Comparison of ENCODE assay signal across 8 mouse cellular contexts in the genomic region with DNA sequence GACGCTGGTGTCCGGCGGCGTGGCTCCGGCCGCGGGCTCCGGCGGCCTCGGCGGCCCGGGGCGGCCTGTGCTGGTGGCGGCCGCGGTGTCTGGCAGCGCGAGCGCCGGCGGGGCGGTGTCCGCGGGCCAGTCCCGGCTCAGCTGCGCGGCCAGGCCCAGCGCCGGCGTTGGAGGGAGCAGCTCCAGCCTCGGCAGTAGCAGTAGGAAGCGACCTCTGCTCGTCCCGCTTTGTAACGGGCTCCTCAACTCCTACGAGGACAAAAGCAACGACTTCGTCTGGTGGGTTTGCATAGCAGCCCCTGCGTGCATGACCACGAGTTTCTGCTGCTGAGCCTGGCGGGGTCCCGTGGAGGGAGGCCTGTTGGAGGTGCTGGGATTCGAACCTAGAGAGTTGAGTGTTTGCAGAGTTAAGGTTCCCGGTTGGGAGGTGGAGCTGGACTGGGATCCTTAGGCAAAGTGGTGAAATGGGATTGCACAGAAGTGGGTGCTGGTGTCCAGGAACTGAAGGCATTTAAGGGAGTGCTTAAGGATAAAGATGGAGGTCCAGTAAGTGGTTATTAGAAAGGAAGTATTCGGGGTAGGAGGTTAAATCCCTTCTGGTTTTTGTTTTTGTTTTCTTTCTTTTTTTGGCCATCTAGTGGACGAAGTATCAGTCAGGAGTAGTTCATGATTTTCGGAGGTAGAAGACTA. TPM values are rescaled to one million over a fixed set of nuclear protein-coding genes. Genes with fewer than 3 reads are reported as not detected.
DNase-seq lines count a peak whose midpoint lies in the region; ATAC-seq lines count a peak whose summit lies in the region.
"Not testable (repeated sequence)": the region's sequence is repeated elsewhere in the genome, so short reads cannot be mapped to it uniquely, and the experiment has no call there.

No protein-coding gene starts in this region.

- H3K9me3 ChIP-seq in forebrain, embryonic 16.5 days (ENCODE audit: control insufficient read depth, low read length); hindbrain, embryonic 13.5 days: not testable (repeated sequence)

- H3K4me1 ChIP-seq in forebrain, embryonic 16.5 days (replicated peaks; ENCODE audit: control insufficient read depth, insufficient read depth, low read length) = peaks cover 17% of the 10 kb centered on the region
- H3K4me1 ChIP-seq in hindbrain, embryonic 13.5 days (replicated peaks) = peaks cover 33% of the 10 kb centered on the region

- peak; percentile 64 for ATAC-seq in forebrain, embryonic 16.5 days
- ATAC-seq in hindbrain, embryonic 13.5 days (ENCODE audit: low FRiP score) = peak; percentile 66

- H3K9ac ChIP-seq in forebrain, embryonic 16.5 days (replicated peaks; ENCODE audit: low read depth, low read length) = peak overlapping the region; percentile 65
- peak overlapping the region; percentile 81 for H3K9ac ChIP-seq in hindbrain, embryonic 13.5 days

- 0% methylated on average over 23 of the region's 47 CpGs for WGBS in forebrain, embryonic 16.5 days
- WGBS in hindbrain, embryonic 13.5 days = under 1% methylated on average over 22 of the region's 47 CpGs

- peak overlapping the region; percentile 86 for H3K4me2 ChIP-seq in forebrain, embryonic 16.5 days (ENCODE audit: low read length)
- H3K4me2 ChIP-seq in hindbrain, embryonic 13.5 days = peak overlapping the region; percentile 71

- H3K36me3 ChIP-seq in forebrain, embryonic 16.5 days (ENCODE audit: control insufficient read depth, insufficient read depth); hindbrain, embryonic 13.5 days: not testable (repeated sequence)

- not testable (repeated sequence) for H3K27ac ChIP-seq in forebrain, embryonic 16.5 days (ENCODE audit: low read length)
- H3K27ac ChIP-seq in hindbrain, embryonic 13.5 days = peak overlapping the region; percentile 97

- peak; percentile 51 for DNase-seq in MN1 (ENCODE audit: low spot score)
- DNase-seq in cerebellum, adult 9-10 months = peak; percentile 56
- peak; percentile 23 to 31 for DNase-seq in layer of hippocampus, postnatal 14 days (ENCODE audit: low spot score in 2 of 2)
- DNase-seq in lung, postnatal 36 days = peak; percentile 37
- DNase-seq in retina, embryonic 14.5 days (ENCODE audit: low spot score) = peak; percentile 45
- DNase-seq in urinary bladder, adult 2 months (ENCODE audit: low spot score) = peak; percentile 27

- H3K4me3 ChIP-seq in forebrain, embryonic 16.5 days (replicated peaks; ENCODE audit: low read length) = peak overlapping the region; percentile 56
- H3K4me3 ChIP-seq in hindbrain, embryonic 13.5 days = peak overlapping the region; percentile 61

- not testable (repeated sequence) for H3K27me3 ChIP-seq in forebrain, embryonic 16.5 days (replicated peaks; ENCODE audit: control insufficient read depth, insufficient read depth, low read length); hindbrain, embryonic 13.5 days

RNA-seq across cellular contexts. Expression of a gene that starts 0.6 kb away (rescaled TPM):
- 24.3 and 26.0 TPM in 2 replicates for polyA plus RNA-seq in forebrain, embryonic 16.5 days (2015; fragmentation: Nextera tagmentation; extraction: Ambion mirVana)
- polyA plus RNA-seq in hindbrain, embryonic 13.5 days (2015; fragmentation: Nextera tagmentation; extraction: Ambion mirVana) = 22.2 and 22.4 TPM in 2 replicates
- total RNA-seq in layer of hippocampus, postnatal 14 days (2021) = 100 to 1,000 TPM; 135 to 138 TPM
- 88.1 and 96.7 TPM in 2 replicates for polyA plus RNA-seq in urinary bladder, adult 2 months (2012; rRNA removed)
